Comparison of ENCODE assay signal across 12 mouse cellular contexts in genomic region chr4:83325366-83325765, GRCm38 (mm10).
"Had no signal": no experiment of that assay in that cellular context is flagged by ENCODE, and none has a peak within 500 bp of the region (broad histone marks: within the 10 kb centered on the region; RNA-seq: fewer than 3 reads in every experiment).

No protein-coding gene starts in this region.

- DNase-seq: liver, postnatal 0 days; lung, adult 2 months; lung, postnatal 14 days; lung, postnatal 36 days; retina, postnatal 1 day; right cerebral cortex, adult 18-20 months; right cerebral cortex, postnatal 25 days; right cerebral cortex, postnatal 4 days; spleen, adult 18-20 months; thymus, adult 18-20 months; thymus, postnatal 25 days; thymus, postnatal 4 days had no signal
